Mouse (Mus musculus) MEL-GATA-1-ER (cell line): ENCODE data around the gene Ces3a.
"Not testable (repeated sequence)": the region's sequence is repeated elsewhere in the genome, so short reads cannot be mapped to it uniquely, and the experiment has no call there.

Source experiments
- DNase-seq: peaks from one replicate; pipeline ENCODE4 v3.0.0-alpha.2; 2012; ENCODE audit warnings: low read depth; ENCODE audit errors: extremely low read depth

Gene Ces3a

DNA sequence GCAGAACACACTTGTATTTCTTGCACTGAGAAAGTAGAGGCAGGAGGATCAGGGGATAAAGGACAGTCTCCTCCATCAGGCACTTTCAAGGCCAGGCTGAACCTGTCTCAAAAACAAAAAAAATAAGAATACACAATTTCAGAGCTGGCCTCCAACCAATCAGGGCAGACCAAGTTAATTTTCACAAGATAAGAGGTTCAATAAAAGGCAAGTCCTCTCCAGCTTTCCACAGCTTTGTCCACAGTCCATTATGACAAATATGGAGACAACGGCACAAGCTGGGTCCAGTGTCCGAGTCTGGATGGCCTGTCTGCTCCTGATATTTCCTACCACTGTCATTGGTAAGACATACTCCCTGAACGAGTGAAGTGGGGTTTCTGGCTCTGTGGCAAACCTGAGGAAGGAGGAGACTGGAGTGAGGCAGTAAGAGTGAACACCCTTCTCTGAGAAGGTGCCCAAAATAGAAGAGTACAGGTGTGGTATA lies at the start of gene Ces3a:
Ces3a (plus strand) TSS at position 231 of the 484 bp plus-strand sequence.
- DNase-seq: no peak

DNA sequence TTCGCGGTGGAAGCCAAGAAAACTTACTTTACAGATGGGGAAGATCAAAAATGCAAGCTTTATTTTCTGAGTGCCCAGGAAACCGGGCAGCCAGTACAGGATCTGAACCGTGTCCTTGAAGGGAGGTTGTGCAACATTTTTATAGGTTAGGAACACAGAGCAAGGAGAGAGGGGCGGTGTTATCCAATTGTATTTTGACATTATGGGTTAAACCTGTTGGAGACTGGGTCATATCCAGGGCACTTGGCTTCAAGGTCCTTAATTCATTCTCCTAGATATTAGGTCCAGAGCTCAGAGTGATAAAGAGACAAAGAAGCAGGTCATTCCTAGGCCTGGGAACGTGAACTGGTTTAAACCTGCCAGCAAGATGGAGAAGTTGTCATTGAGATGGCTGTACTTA lies 49.2 kb upstream of the Ces3a start:
- no peak for DNase-seq

DNA sequence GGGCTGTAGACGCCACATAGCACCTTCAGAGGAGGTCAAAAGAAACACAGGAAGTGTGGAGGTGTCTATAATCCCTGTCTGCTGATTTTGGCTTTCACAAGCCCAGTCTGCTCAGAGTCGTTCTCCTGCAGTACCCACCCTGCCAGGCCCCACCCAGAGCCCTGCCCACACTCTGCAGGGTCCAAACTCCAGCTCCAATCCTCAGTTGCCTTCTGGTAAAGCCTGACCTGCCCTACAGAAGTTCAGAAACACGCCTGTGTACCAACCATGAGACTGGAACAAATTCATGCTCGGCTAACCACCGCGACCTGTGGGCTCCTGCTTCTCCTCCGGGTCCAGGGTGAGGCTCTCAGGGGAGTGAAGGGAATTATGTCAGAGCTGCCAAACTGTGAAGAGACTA lies 47.8 kb upstream of the Ces3a start, which contains the start of gene Ces2h:
Ces2h (plus strand) TSS at position 268 of the 400 bp plus-strand sequence.
- DNase-seq: no peak

DNA sequence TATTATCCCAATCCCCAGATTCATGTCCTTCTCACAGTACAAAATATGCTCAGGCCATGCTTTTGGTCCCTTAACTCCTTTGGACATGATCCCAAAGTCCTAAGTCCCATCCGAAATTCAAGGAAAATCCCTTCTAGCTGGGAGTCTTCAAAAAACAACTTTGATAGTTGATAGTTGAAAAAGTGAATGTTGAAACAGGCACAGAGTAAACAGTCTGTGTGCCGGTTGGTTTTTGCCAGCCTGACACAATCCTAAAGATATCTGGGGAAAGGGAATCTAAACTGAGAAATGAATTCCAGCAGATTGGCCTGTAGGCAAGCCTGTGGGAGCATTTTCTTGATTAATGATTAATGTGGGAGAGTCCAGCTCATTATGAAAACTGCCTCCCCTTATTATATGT lies 38.4 kb upstream of the Ces3a start:
- DNase-seq: no peak

DNA sequence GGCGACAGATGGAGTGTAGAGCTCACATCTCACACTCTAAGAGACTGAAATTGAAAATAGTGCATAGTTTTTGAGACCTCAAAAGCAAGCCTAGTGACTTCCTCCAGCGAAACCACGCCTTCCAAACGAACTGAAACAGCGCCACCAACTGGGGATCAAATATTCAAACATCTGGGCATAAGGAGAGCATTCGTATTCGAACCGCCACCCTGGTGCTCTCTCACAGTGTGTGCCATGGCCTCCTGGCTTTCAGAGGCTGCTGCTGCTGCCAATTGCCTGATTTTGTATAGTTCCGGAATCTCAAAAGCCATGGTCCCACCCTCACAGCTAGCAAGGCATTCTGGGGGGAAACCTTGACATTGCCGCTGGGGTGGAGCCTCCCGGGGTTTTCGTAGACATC lies 37.3 kb upstream of the Ces3a start:
- peak; percentile 10 for DNase-seq

DNA sequence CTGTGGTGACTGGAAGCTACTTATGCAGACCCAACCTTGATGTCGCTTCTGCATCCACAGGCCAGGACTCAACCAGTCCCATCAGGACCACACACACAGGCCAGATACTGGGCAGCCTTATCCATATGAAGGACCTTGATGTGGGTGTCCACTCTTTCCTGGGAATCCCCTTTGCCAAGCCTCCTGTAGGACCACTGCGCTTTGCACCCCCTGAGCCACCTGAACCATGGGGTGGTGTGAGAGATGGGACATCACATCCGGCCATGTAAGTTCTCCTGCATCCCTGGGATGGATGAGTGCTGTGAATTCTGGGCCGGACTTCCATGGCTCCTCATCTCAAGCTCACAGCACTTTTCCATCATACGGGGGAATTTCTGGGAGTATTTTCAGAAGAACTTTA lies 34.0 kb upstream of the Ces3a start:
- no peak for DNase-seq

DNA sequence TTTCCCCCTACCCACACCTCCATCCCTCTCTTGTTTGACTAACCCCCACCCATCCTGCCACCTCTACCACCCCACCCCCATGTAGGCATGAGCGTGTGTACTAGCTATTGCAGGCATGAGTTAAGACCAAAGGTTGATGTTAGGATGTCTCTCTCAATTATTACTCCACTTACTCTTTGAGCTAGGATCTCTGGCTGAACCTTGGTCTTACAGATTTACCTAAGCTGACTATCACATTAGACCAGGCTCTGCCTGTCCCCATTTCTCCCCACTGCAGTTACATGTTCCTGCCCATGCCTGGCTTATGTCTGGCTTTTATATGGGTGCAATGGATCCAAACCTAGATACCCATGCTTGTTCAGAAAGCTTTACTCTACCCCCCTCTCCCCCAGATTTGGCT lies 26.4 kb upstream of the Ces3a start:
- DNase-seq: no peak

DNA sequence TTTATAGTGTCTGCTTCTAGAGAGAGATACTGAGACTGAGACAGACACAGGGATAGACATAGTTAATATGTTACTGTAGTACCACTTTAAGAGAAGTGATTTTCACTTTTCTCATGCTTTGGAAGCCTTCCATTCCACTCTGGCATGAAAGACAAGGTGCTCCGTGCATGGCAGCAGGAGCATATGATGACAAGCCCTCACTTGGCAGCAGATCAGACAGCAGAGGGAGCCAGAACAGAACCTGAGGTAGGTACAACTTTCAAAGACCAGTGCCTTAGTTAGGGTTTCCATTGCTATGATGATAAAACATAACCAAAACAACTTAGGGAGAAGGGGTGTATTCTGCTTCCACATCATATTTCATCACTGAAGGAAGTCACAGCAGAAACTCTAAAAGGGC lies 25.3 kb upstream of the Ces3a start:
- DNase-seq: no peak

DNA sequence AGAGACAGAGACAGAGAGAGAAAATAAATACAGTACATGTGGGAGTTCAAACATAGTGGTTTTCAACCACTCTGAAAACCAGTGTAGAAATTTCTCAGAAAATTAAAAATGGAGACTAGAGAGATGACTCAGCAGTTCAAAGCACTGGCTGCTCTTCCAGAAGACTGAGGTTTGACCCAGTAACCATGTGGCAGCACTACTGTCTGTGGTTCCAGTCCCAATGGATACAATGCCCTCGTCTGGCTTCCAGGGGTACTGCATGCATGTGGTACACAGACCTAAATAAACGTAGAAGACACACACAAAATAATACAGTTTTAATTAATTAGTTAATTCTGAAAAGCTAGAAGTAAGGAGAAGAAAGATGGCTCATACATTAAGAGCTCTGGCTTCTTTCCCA lies 23.4 kb upstream of the Ces3a start:
- DNase-seq: peak; percentile 66

DNA sequence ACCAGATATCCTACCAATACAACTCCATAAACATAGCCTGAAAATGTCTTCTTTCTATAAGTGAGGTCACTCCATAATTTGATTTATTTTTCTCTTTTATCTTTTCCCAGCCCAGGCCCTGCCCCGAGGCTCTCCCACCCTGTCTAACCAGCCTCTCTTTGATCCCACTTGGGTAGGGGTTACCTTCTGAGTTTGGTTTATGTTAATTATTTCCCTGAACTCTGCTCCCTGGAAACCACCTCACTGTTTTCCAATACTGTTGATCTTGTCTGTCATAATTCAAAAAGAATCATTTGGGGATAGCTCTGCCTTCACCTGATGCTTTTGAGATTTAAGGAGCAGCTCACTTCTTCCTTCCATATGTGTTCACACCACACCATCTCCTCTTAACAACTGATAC lies 4.9 kb upstream of the Ces3a start:
- no peak for DNase-seq

DNA sequence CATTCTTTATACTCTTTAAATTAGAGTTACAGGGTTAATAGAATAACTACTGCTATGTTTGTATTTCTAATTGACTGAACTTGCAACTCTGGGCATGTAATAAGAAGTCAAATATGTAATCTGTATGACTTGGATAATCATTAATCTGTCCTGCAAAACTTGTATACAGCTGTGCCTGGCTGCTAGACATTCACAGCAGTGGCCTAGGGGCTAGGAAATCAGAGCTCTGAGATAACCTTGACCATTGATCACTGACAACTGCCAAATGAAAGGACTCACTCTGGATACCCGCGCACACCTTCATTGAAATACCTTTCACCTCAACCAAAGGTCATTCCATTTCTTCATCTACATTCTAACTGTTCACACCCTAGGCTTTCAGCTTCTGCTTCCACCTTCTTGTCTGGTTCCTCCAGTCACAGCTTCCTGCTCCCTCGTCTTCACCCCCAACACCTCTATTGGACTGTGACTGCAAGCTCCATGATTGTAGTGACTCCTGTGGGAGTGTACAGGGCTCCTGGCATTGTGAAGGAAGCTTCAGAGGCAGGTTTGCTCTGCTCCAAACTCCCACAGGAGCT lies 2.5 kb upstream of the Ces3a start:
- DNase-seq: no peak

DNA sequence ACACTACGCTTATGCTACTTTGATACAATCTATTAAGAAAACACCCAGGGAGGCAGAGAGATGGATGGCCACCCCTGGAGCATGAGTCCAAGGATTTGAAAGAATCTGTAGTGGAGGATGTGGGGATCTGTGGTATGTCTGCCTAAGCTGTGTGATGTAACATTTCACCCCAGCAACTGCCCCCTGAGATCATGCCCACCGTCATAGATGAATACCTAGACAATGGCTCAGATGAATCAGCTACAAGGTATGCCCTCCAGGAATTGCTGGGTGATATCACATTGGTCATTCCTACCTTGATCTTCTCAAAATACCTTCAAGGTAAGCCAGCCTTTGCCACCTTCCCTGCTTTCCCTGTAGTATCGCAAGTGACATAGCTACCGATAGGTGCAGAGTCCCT lies 7.8 kb downstream of the Ces3a start:
- no peak for DNase-seq

DNA sequence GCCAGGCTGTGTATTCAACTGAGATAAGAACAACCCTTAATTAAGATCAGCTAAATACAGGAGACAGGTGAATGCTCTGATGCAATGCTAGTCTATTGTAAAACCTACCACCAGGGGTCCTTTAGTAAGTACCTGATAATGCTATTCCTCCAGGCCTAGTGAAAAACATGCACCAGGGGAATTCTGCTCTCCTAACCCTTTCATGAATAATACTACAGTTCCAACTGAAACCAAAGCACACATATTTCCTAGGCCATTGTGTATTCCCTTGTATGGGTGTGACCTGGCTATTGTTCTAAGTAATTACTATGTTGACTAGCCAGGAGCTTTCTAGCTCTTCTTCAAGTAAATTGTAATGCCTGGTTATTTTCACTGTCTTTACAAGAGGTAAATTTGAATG lies 11.7 kb downstream of the Ces3a start:
- no peak for DNase-seq

DNA sequence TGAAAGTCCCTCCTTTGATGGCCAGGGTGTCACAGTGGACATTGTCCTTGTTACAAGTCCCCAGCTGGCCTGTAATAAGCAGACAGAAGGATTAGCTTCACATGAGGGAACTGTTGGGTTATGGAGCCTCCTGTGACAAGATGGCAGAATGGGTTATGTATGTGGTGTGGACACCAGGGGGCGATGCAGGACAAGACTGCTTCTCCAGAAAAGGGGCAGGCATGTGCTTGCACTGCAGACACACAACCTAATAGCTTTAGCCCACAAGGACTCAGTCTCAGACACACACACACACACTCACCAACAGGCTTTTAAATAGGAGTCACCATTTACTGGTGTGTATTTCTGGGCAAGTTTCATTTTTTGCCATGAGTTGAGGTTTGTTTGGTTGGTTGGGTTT lies 18.4 kb downstream of the Ces3a start:
- DNase-seq: peak; percentile 48

DNA sequence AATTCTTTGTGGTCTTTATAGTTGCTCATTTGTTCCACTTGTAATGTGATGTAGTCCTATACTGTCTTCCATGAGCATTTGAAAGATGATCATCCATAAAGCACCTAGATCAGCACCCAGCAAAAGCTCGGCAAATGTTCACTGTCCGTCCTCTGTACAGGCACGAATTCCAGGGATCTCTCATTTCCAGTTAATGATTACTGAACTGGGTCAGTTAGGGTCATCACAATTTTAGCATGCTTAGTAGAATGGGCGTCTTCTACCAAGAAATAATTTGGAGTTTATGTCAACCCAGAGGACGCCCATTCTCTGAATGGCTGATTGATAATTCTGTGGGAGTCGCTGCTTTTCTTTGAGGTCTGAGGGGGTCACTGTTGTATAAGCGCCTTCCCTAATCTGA lies 19.5 kb downstream of the Ces3a start:
- DNase-seq: not testable (repeated sequence)

DNA sequence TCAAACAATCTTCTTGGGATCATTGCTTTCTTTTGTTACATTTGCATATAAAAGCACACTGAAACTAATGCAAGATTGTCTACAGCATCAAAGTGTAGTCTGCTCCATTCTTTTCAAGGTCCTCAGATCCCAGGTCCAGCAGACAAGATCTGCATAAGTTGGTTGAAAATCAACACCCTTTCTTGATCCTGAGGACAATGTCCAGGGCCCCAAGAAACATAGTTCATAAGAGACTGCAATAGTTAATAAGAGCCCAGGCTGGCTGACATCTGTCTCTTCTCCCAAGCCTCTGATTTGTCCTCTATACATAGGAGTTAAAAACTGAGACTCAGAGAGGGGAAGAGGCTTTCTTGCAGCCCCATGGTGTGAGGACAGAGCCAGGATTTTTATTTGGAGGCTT lies 20.6 kb downstream of the Ces3a start:
- DNase-seq: no peak

DNA sequence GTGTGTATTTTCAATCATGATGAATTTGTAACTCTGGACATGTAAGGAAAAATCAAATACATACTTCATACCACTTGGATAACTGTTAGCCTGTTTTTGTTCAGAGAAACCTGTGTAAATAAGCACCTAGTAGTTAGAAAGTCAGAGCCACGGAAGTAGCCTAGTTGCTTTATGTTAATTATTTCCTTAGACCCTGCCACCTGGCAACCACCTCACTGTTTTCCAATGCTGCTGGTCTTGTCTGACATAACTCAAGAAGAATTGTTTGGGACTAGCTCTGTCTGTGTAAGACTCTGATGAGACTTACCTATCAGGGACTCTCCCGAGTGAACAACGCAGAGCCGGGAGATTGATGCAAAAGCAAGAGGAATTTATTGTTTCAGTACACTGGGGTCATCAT lies 28.2 kb downstream of the Ces3a start:
- no peak for DNase-seq

DNA sequence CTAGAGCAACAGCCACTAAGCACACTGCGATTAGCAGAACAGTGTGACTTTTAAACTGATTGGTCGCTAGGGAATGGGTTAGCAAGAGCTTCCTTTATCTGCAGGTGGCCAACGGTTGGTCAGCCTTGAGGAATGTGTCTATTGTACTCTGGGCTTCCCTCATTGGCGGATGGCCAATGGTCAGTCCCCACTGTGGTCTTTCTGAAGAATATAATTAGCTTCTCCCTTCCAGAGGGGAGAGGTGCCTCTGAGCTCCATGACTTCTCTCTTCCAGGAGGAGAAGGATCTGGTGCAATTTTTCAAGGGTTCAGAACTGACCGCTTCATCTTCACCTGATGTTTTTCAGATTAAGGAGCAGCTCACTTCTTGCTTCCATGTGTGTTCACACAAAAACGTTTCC lies 28.7 kb downstream of the Ces3a start:
- no peak for DNase-seq

DNA sequence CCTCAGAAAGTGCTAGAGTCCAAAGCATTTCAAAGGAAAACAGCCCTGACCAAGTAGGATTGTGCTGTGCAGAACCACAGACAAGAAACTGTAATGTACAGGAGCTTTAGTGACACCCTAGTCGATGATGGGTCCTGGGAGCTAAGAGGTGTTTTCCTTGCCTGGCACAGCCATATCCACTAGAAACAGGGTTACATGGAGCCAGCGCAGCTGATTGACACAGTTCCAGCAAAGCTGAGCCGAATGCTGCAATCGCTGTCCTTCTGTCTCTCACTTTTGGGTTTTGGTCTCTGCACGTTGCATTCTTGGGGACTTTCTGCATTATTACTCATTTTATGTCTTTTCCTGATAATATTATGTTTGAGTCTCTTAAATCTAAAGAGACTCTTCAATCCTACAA lies 30.2 kb downstream of the Ces3a start:
- DNase-seq: no peak

DNA sequence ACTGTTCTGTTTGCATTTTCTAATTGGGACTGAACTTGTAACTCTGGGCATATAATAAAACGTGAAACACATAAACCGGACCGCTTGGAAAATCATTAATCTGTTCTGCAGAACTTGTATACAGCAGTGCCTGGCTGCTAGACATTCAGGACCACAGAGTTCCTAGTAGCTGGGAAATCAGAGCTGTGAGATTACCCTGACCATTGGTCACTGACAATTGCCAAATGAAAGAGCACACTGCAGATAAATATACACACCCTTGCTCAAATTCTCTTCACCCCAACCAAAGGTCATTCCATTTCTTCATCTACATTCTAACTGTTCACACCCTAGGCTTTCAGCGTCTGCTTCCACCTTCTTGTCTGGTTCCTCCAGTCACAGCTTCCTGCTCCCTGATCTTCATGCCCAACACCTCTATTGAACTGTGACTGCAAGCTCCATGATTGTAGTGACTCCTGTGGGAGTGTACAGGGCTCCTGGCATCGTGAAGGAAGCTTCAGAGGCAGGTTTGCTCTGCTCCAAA lies 32.5 kb downstream of the Ces3a start:
- no peak for DNase-seq

DNA sequence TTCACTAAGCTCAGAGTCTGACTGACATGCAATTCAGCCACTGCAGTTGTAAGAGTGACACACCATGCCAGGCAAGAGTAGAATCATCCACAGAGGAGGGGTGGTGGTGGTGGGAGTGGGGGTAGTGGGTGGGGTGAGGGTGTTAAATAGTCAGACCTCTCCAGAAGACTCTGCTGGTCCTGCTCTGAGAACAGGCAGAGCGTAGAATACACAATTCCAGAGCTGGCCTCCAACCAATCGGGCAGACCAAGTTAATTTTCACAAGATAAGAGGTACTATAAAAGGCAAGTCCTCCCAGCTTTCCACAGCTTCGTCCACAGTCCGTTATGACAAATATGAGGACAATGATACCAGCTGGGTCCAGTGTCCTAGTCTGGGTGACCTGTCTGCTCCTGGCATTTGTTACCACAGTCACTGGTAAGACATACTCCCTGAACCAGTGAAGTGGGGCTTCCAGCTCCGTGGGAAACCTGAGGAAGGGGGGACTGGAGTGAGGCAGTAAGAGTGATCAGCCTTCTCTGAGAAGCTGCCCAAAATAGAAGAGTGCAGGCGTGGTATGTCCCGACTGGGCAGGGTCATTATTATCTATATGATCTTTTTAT lies 35.1 kb downstream of the Ces3a start, which contains the start of gene Ces3b:
Ces3b (plus strand) TSS at position 305 of the 602 bp plus-strand sequence.
- DNase-seq: no peak

DNA sequence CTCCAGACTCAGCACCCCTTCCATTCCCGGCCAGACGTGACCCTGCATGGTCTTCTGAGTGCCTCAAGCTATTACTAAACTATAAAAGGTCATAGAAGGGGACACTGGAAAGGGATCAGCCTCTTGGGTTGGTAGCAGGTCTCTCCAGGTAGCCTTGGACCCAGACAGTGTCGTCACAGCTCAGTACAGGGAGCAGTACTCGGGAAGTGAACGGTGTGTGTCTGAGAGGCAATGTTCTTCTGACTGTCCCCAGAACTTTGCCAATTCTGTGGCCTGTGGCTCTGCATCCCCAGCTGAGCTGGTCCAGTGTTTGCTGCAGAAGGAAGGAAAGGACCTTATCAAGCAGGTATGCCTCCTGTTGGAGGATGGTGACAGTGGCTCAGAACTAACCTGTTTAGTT lies 39.8 kb downstream of the Ces3a start:
- not testable (repeated sequence) for DNase-seq

DNA sequence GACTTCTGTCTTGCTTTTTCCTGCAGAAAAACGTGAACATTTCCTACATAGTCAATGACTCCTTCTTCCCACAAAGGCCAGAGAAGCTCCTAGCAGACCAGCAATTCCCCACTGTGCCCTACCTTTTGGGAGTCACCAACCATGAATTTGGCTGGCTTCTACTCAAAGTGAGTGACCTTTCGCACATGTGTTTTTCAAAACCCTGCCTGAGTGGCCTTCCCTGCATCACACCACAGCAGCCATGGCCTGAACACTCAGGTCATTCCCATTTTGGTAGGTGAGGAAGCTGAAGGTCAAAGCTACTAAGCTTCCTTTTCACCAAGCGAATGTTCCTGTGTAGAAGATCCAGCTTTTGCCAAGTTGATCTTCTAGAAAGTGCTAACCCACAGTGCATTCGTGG lies 40.2 kb downstream of the Ces3a start:
- no peak for DNase-seq
